Mouse (Mus musculus): ENCODE results near the gene Xlr5c.
A peak's percentile ranks its signal among the peaks of the same experiment; 100 is the strongest.
"Not testable (repeated sequence)": the region's sequence is repeated elsewhere in the genome, so short reads cannot be mapped to it uniquely, and the experiment has no call there.

Gene Xlr5c

DNA sequence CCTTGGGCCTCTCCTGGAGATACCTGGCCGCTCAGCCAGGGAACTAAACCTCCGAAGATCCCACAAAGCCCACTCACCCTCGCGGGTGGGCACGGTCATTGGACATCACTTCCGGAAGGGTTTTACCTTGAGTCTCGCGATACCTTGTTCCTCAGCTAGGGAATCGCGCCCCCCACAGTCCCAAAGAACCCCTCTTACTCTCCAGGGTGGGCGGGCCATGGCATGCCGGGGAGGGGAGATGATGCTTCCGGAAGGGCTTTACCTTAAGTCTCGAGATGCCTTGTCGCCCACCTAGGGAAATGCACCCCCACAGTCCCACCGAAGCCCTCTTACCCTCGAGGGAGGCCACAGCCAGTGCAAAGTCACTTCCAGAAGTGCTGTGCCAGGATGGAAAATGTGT, at the start of gene Xlr5c, which contains the start of gene Xlr5a:
Gene Xlr5c, minus strand, starts transcription at position 101 of the 400 bp plus-strand sequence.
Gene Xlr5a, minus strand, starts transcription at position 101 of the 400 bp plus-strand sequence.
- not testable (repeated sequence) for DNase-seq

DNA sequence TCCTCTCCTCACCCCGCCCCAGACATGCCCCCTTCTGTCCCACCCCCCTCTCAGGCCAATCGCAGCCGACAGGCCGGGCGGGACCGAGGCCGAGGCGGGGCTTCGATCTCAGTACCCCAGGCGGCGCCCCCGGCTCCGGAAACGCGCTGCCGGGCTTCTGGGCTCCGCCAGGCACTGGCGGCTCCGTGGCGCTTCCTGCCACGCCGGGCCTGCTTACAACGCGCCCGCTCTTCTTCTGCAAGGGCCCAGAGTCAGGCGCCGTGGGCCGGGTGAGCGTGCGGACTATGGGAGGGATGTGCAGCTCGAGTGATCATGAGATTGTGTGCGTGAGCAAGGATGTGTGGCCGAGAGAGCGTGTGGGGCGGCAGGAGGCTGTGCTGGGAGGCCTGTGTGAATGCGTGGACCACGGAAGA, 49.7 kb upstream of the Xlr5c start, which contains the start of gene Zfp275:
Gene Zfp275, plus strand, starts transcription at position 139 of the 413 bp plus-strand sequence.
- peak; percentile 87 for DNase-seq

DNA sequence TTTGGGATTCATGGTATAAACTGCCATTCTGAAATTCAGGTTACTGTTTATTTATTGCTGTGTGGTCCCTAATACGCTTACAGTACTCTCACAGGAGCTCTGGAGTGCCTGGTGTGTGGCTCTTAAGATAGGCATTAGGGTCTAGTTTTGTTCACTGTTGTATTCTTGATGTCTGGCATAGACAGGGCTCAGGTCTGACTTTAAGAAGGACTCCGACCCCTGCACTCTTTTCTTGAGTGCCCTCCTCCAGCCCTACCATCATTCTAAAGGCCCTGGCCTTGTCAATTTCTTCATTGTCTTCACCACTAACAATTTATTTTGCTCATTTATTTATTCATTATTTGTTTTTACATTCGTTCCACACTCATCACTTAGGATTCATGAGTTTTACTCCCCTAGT, 49.3 kb upstream of the Xlr5c start:
- no peak for DNase-seq

- no peak for DNase-seq
Observed at GRCm38 (mm10) chrX:73341473-73341872, 48.7 kb upstream of the Xlr5c start.

DNA sequence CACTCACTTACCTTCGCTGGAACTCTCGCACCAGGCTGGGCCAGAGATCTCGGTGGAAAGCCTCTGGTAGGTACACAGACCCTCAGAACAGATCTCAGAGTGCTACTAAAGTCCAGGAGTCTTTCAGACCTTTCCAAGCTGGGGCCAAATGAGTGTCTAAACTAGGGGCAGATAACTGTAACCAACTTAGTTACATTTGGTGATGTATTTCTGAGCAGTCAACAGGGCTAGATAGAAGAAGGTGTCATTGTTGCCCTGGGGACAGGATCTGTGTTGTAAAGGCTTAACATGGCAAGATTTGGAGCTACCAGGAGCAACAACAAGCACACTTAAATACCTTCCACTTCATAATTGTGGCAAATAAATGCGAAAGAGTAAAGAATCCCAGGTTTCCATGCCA, 44.0 kb upstream of the Xlr5c start, which contains the start of gene Gm45015:
Gene Gm45015, minus strand, starts transcription at position 101 of the 400 bp plus-strand sequence.
- DNase-seq: no peak

- DNase-seq: no peak
Observed at GRCm38 (mm10) chrX:73333548-73333947, 40.8 kb upstream of the Xlr5c start.

GRCm38 (mm10) chrX:73327215-73327614, 34.4 kb upstream of the Xlr5c start:
- DNase-seq: no peak

- no peak for DNase-seq
Observed at GRCm38 (mm10) chrX:73321029-73321428, 28.3 kb upstream of the Xlr5c start.

GRCm38 (mm10) chrX:73312522-73312921, 19.7 kb upstream of the Xlr5c start:
- DNase-seq: peak; percentile 46

GRCm38 (mm10) chrX:73295745-73296144, 3.0 kb upstream of the Xlr5c start:
- not testable (repeated sequence) for DNase-seq

DNA sequence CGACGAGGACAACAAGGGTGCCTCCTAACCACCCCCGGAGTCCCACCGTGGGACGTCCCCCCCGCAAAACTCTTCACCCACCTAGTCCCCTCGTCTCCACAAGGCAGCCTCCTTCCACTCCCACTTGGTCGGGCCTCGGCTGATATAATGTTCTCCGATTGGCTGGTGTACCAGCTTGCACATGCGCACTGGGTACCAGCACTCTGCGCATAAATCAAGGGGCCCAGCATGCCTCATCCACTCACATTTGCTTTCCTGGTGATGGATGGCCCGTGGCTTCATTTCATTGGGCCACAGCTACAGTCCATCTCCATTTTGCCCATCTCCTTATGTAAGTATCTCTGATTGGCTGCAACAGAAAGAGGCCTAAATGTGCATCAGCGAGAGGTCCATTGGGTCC, 27.5 kb downstream of the Xlr5c start, which contains the start of gene Xlr3c:
Gene Xlr3c, minus strand, starts transcription at position 121 of the 400 bp plus-strand sequence.
- not testable (repeated sequence) for DNase-seq

DNA sequence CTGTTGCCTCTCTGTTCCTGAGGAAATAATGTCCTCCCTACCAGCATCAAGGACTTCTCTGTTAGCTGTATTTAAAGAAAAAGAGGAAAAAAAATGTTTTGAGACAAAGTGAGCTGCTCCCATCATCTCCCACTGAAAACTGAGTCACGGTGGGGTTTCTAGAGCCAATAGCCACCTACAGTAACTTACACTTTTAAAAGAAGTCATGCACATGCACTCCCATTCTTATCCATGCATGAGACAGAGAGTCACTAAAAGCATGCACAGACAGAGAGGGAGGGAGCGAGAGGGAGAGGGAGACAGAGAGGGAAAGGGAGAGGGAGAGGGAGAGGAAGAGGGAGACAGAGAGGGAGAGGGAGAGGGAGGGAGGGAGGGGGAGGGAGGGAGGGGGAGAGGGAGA, 30.3 kb downstream of the Xlr5c start:
- DNase-seq: not testable (repeated sequence)

- DNase-seq: not testable (repeated sequence)
Observed at GRCm38 (mm10) chrX:73242821-73243325, 49.9 kb downstream of the Xlr5c start, which contains the start of gene Xlr4c. TSS of gene Xlr4c (minus strand) at chrX:73243130.

All from thymus, postnatal 4 days (tissue).